Mouse (Mus musculus) left cerebral cortex, adult 18-20 months (tissue): ENCODE results near the gene Nkx6-1. TPM values are rescaled to one million over a fixed set of nuclear protein-coding genes. Genes with fewer than 3 reads are reported as not detected.

Experiments used
- DNase-seq, 2 experiments: peaks; one replicate each; pipeline ENCODE4 v3.0.0; 2021 to 2022; ENCODE audit warnings: low spot score in 2 of 2, mixed read lengths in 1 of 2
- long read RNA-seq, 2 experiments: library from polyadenylated mRNA; stranded (forward); transcript quantifications; one replicate each; pipeline ENCODE4 v2.0.0; 2021
- total RNA-seq, 2 experiments: library from RNA; stranded (reverse); gene quantifications; 2 replicates each; pipeline ENCODE4 v1.2.3; 2021

Gene Nkx6-1
- total RNA-seq, result under 1 TPM; 0.16 to 0.26 TPM
- long read RNA-seq, experiment 1, partial matches to known transcripts, result 0 of 1 reads
- long read RNA-seq, experiment 1, other reads (novel, unspliced or antisense), result 0 of 1 reads
- long read RNA-seq, experiment 2, result 0 reads

- DNase-seq, result no peak
Observed at GRCm38 (mm10) chr5:101664945-101665615, at the start of gene Nkx6-1. TSS of gene Nkx6-1 (minus strand) at chr5:101664996.

- DNase-seq, result peak in 1 of 2 experiments; percentile 9
Observed at GRCm38 (mm10) chr5:101713064-101713613, 48.3 kb upstream of the Nkx6-1 start.

GRCm38 (mm10) chr5:101703374-101704260 is 38.8 kb upstream of the Nkx6-1 start:
- peak; percentile 14 to 20 for DNase-seq

GRCm38 (mm10) chr5:101702636-101703035 is 37.8 kb upstream of the Nkx6-1 start:
- no peak for DNase-seq

- peak; percentile 9 to 62 for DNase-seq
Observed at GRCm38 (mm10) chr5:101700607-101701006, 35.8 kb upstream of the Nkx6-1 start.

- DNase-seq, result peak in 1 of 2 experiments; percentile 35
Observed at GRCm38 (mm10) chr5:101688581-101688980, 23.8 kb upstream of the Nkx6-1 start.

- DNase-seq, result no peak
Observed at GRCm38 (mm10) chr5:101683340-101683739, 18.5 kb upstream of the Nkx6-1 start.

- DNase-seq, result no peak
Observed at GRCm38 (mm10) chr5:101680338-101680737, 15.5 kb upstream of the Nkx6-1 start.

- peak in 1 of 2 experiments; percentile 32 for DNase-seq
Observed at GRCm38 (mm10) chr5:101669381-101669780, 4.6 kb upstream of the Nkx6-1 start.

GRCm38 (mm10) chr5:101668475-101668874 is 3.7 kb upstream of the Nkx6-1 start:
- DNase-seq, result no peak

- DNase-seq, result no peak
Observed at GRCm38 (mm10) chr5:101668028-101668427, 3.2 kb upstream of the Nkx6-1 start.

GRCm38 (mm10) chr5:101667263-101667990 is 2.6 kb upstream of the Nkx6-1 start:
- no peak for DNase-seq

- no peak for DNase-seq
Observed at GRCm38 (mm10) chr5:101666713-101667112, 1.9 kb upstream of the Nkx6-1 start.

GRCm38 (mm10) chr5:101666091-101666490 is 1.3 kb upstream of the Nkx6-1 start:
- no peak for DNase-seq

- no peak for DNase-seq
Observed at GRCm38 (mm10) chr5:101664423-101664921, 324 bp downstream of the Nkx6-1 start.

- DNase-seq, result no peak
Observed at GRCm38 (mm10) chr5:101663621-101664422, 974 bp downstream of the Nkx6-1 start.

GRCm38 (mm10) chr5:101663176-101663575 is 1.6 kb downstream of the Nkx6-1 start:
- DNase-seq, result no peak

GRCm38 (mm10) chr5:101662485-101662884 is 2.3 kb downstream of the Nkx6-1 start:
- no peak for DNase-seq

GRCm38 (mm10) chr5:101661561-101662211 is 3.1 kb downstream of the Nkx6-1 start:
- no peak for DNase-seq
